Mouse (Mus musculus): Measurements from ENCODE around the gene Gm2115.

The Gm2115 gene

DNA sequence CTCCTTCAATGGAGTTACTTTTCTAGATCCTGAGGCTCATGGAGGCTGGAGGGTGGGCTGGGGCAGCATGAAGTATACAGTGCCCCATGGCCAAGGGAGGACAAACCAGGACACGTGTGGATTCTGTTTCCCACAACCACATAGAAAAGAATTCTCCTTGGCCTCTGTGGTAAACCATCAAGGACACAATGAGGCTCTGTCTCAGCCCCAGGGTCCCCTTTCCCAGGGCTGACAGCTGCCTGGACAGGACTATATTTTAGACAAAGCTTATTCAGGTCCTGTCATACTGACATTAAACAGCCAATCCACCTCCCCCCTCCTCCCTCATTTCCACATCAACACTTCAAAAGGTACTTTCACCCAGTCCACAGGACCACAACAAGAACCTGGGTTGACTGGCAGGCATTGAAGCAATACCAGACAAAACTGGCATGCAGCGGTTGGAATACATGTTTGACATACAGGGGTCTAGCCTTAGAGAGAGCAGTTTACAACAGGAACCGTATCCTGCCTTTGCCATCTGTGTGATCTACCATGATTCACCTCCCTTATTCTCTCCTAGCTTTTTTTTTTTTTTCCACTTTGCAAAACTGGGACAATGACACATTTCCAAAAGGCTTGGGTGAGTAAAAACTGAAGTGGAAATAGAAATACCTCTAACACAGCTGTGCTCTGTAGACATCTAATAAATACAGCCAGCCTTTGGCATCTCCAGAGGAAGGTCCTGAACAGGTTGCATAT is 57.8 kb downstream of the Gm2115 start:
- DNase-seq (ENCODE audit: low spot score), result no peak

DNA sequence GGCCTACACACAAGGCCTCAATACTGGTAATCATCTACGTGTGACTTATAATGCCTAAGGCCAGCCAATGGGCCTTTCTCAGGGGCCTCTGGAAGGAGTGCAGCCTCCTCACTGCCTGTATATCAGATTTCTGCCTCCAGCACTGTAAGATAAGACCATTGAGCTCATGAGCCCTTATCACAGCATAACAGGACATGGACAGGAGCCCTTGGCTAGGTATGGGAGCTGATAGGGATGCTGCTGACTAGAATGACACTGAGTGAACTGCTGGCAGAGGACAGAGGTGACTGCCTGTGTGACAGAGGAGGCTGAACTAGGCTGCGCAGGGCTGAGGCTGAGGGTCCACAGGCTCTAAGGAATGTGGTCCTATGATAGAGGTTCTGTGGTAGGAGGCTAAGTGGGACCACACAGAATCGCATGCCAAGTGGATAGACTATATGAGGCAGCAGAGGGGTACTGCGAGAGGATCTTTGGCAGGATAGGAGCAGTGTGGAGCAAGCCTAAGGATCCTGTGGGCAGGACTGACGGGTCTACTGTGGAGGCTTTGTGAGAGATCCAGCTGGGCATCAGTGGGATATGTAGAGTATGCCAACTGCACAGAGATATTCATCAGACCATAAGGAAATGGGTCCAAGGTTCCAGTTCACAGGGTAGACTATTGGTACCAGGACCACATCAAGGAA is 58.5 kb downstream of the Gm2115 start:
- DNase-seq (ENCODE audit: low spot score), result peak; percentile 13

DNA sequence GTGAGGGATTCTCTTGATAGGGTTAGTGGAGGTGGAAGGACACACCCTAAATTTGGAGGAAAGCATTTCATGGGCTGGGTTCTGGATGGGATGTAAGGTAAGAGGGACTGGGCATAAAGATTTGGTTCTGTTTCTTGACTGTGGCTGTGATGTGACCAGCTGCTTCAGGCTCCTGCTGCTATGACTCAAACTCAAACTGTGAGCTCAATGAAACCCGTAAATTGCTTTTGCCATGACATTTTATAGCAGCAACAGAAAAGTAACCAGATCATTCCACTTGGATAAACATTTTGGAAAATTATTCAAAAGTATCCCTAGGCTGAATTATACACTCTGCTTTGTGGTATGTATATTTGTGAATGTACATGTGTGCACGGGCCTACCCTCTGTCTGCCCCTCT is 61.9 kb downstream of the Gm2115 start:
- no peak for DNase-seq (ENCODE audit: low spot score)

DNA sequence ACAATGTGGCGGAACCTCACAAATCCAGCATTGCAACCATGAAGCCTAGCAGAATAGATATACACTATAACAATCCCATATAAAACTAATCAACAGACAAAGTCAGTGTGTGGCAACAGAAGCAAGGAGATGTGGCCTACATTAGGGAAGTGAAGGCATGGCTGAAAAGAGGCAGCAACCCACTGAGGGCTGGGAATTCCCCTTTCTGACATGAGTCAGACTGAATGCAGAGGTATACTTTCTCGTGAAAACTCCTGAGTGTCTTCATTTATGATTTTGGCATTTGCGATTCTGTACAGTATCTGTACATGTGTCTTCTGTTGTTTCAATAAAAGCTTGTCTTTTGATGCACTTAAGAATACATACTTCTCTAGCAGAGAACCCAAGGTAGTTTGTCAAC is 62.6 kb downstream of the Gm2115 start:
- DNase-seq (ENCODE audit: low spot score), result no peak

DNA sequence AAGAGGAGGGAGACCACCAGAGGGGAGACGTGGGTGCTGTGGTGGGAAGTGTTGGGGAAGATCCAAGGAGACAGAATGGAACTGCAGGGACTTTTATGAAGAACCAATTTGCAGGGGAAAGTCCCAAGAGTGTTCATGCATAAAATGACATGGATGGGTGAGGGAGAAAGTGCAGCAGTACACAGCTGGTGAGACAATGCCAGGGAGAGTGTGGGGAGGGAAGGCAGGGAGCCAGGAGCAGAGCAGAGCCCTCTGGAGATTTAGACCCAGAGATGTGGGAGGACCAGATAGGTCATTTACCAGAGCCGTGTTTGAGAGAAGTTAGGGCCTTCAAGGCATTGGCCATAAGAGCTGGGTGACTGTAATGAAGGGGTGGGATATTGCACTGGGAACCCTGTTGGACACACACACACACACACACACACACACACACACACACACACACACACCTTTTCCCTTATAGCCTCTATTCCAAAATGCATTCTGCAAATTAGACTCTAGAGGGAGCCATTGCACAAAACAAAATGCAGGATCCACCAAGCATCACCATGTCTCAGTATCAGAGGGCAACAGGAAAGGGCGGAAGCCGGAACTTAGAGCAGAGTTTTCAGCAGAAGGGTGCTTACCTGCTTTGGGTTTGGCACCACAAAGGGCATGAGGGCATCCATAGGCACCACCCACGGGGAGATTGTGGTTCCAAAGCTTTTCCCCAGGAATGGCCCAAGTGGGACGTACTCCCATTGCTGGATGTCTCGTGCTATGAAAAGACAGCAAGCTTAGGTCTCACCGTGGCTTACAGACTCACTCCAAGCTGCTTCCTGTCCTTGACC is 65.5 kb downstream of the Gm2115 start:
- DNase-seq (ENCODE audit: low spot score), result peak; percentile 39

GRCm38 (mm10) chr7:84594917-84595303 is 66.2 kb downstream of the Gm2115 start:
- no peak for DNase-seq (ENCODE audit: low spot score)

DNA sequence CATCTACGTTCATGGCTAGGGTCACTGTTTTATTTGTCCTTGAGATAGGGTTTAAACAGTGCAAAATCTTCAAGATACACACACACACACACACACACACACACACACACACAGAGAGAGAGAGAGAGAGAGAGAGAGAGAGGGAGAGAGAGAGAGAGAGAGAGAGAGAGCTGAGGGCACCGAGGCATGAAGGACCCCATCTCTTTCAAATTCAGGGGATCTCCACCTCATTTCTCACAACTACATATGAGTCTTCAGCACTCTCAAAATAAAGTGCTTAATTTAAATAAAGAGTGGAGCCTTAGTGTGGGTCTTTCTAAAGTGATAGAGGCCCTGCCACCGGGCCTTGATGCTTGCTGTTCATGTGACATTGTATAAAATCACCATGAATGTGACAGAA is 67.2 kb downstream of the Gm2115 start:
- DNase-seq (ENCODE audit: low spot score), result no peak

DNA sequence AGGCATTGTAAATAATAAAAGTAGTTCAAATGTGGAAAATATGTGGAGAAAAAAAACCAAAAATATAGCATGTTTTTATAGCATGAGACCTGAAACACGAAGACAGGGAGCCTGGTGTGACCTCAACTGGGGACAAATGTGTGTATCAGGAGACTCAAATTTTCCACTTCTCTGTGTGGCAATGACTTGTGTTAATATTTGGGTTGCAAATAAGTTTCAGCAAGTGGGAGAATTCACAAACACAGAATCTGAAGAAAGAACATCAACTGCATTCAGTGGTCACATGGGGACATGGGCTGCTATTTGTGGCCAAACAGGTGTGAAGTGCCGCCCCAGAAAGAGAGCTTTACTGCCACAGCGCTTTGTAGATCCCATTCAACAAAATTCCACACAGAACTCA is 67.9 kb downstream of the Gm2115 start:
- no peak for DNase-seq (ENCODE audit: low spot score)

GRCm38 (mm10) chr7:84600631-84601030 is 71.9 kb downstream of the Gm2115 start:
- DNase-seq (ENCODE audit: low spot score), result no peak

GRCm38 (mm10) chr7:84601331-84601730 is 72.6 kb downstream of the Gm2115 start:
- DNase-seq (ENCODE audit: low spot score), result no peak

DNA sequence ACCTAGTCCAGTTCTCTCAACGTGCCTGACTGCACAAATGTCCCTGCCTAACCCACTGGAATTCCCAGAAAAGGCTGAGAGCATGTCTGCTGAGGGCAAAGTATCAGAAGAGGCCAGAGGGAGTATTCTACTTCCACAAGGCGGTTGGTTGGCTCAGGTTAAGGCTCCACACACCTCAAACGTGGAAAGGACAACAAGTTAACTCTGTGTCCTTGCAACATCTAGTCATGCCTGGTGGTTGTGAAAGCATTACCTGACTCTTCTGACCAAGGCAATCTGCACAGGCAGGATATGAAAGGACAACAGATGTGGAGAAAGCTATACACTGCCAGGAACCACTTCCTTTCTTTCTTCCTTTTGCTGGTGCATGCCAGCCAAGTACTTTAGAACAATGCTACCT is 75.7 kb downstream of the Gm2115 start:
- peak; percentile 83 for DNase-seq (ENCODE audit: low spot score)

GRCm38 (mm10) chr7:84605033-84605687 is 76.4 kb downstream of the Gm2115 start:
- peak; percentile 31 for DNase-seq (ENCODE audit: low spot score)

GRCm38 (mm10) chr7:84605704-84606292 is 77.0 kb downstream of the Gm2115 start:
- DNase-seq (ENCODE audit: low spot score), result peak; percentile 93

GRCm38 (mm10) chr7:84606293-84606749 is 77.6 kb downstream of the Gm2115 start, which contains the start of gene Fah:
Fah (minus strand) TSS chr7:84606722.
- DNase-seq (ENCODE audit: low spot score), result peak; percentile 86

DNA sequence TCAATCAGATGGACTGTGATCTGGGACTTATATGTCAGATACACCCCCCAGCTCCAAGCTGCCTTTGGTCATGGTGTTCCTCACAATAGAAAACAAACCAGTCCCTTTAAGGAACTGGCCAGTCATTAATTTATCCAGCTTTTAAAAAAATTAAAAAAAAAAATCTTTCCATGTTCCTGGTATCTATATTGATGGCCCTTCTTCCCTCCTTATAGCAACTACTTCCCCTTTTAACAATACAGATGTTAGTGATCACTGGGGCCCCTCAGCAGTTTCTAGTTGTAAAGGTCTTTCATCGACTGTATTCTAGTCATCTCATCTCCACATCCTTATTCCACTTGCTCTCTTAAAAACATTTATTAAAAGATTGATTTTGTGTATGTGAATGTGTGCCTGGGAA is 82.9 kb downstream of the Gm2115 start:
- DNase-seq (ENCODE audit: low spot score), result no peak

- no peak for DNase-seq (ENCODE audit: low spot score)
Measured at GRCm38 (mm10) chr7:84612445-84612844, 83.7 kb downstream of the Gm2115 start.

DNA sequence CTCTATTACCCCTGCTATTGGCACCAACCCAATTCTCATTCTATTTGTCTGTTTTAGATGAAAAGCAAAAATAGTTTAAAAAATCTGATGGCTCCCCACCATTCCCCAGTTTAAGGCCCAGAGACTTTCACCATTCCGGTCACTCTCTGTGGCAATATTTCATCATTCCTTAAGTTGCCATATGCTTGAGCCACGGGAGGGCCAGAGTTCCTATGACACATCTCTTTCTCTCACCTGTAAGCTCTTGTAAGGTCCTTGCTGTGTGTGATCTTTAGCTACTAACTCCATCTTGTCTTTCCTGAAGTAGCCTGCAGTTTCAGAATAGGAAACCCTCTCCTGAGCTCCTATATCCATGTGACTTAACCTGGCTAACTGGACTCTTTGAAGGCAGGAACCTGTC is 90.2 kb downstream of the Gm2115 start:
- no peak for DNase-seq (ENCODE audit: low spot score)

DNA sequence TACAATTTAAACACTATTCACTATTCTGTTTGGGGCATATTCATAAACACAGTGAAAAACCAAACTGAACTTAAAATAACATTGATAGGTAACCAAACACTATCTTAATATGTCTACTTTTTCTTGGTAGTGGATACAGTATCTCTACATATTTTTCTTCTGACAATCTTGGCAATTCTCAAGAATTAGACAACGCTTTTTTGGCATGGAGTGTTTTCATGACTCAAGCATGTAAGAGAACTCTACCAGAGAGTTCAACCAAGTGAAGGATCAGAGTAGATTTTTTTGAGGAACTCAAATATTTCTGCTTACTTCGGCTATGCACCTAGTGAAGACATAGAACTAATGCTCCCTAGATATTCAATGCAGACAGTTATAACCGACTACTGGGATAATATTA is 92.2 kb downstream of the Gm2115 start:
- no peak for DNase-seq (ENCODE audit: low spot score)

GRCm38 (mm10) chr7:84623718-84624117 is 95.0 kb downstream of the Gm2115 start:
- DNase-seq (ENCODE audit: low spot score), result no peak

DNA sequence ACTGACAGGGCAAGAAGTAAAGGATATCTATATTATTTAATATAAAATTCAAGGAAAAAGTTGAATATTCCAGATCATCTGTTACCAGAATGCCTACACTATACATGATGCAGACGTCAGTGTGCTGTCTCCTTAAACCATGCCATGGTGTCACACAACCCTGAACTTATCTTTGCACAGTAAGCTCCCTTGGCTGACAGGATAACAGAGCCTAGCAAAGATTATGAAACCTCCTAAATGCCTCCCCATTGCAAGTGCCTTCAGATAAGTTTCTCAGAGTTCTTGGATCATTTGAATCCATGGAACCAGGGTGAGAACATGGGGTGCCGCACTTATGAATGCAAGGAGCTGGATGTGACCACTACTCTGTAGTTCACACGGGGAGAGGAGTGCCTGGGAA is 103.1 kb downstream of the Gm2115 start:
- no peak for DNase-seq (ENCODE audit: low spot score)

Measured in yolk sac, embryonic 10.5 days (tissue).